Mouse (Mus musculus) gastrocnemius, adult 8-10 months (tissue): Measurements from ENCODE around the gene Cd276. TPM values are rescaled to one million over a fixed set of nuclear protein-coding genes. Genes with fewer than 3 reads are reported as not detected.

Experiments
- DNase-seq, 2 experiments: peaks; one replicate each; pipeline ENCODE4 v3.0.0; 2022; ENCODE audit warnings: low spot score in 2 of 2
- total RNA-seq, 4 experiments: library from RNA; stranded (reverse); gene quantifications; 2 replicates each; pipeline ENCODE4 v1.2.4; 2022

Cd276 gene
- total RNA-seq, 4 experiments from 2014 or later = 5.9 to 13.6 (median 10.6) TPM

DNA sequence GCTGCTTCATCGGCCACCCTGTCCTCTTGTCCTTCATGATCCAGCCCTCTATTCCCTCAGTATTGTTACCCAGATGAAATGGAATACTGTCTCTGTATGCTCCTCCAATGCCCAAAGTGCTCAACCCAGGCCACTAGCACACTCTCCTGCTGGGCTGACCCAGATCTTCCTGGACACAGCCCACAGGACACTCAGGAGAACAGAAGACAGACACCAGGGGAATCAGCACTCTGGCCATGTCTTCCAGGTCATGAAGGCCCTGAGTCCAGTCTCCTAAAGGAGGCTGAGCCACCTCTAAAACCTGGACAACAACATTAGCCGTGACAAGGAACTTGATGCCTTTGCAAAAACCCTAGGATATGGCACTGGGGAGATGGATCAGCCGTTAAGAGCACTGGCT, 38.8 kb downstream of the Cd276 start:
- DNase-seq = no peak

GRCm38 (mm10) chr9:58513749-58514148, 41.5 kb downstream of the Cd276 start:
- no peak for DNase-seq

- DNase-seq = no peak
Measured at GRCm38 (mm10) chr9:58510452-58510851, 44.8 kb downstream of the Cd276 start.

DNA sequence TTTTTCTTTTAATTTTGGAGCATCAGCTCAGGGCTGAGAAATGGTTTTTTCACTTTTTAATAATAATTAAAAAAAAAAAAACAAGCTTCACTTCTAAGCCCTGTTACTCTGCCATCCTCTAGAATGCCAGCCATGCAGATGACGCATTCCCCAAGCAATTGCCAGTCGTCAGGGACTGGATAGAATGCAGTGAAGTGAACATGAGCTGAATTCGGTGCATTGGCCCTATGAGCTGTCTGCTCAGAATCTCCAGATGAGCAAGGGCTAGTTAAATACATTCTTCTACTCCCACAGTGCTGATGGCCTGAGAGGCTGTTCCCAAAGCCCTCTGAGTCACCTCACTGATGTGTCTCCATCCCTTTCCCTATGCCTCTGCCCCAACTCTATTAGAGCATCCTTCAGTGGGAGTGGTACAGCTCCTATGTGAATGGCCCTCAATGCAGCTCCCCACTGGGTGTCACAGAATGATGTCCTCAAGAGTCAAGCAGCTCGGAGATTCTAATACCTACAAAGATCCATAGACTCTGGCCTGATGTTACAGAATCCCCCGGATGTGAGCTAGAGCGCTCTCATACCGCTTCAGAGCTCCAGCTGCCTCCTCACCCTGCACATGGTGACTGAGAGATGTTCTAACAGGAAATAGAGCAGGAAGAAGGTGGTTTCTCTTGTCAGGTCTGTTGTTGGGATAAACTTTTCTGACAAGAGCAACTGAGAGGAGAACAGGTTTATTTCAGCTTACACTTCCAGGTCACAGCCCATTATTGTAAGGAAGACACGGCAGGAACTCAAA, 47.8 kb downstream of the Cd276 start:
- no peak for DNase-seq

DNA sequence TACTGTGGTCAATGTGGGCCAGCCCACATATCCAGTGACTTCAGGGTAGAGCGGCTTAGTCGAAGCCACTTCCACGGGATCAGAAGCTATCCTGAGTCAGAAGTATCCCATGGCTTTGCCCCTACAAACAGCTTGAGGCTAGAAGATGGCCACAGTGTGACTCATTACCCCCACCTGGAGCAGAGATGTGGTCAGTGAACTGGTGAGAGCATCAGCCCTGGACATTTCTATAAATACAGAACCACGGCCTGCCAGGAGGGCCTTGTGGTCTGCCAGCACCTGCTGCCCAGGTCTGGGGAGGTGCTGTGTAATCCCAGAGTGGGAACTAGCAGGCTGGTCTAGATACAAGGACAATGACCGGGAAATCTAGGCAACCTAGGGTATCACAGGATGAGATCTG, 54.3 kb downstream of the Cd276 start:
- no peak for DNase-seq

- no peak for DNase-seq
Measured at GRCm38 (mm10) chr9:58497942-58498341, 57.3 kb downstream of the Cd276 start.

GRCm38 (mm10) chr9:58496470-58497182, 58.6 kb downstream of the Cd276 start:
- DNase-seq = no peak

- DNase-seq = no peak
Measured at GRCm38 (mm10) chr9:58495035-58495434, 60.2 kb downstream of the Cd276 start.

DNA sequence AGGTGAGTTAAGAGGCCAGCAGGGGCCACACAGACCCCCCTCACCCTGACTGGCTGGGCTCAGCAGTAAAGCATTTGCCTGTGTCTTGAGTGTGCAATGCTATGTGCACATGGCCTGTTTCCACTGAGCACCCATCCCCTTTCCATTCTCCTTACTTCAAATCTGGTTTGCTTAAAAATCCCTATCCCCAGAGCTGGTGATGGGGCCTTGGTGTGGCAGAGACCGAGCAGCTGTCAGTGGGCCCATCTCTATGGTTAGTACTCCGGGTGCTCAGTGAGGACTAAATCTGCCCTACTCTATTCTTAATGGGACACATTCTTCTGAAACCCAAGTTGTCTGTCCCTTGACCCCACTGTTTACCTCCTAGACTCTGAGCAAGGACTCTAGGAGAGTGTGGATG, 64.8 kb downstream of the Cd276 start:
- no peak for DNase-seq

DNA sequence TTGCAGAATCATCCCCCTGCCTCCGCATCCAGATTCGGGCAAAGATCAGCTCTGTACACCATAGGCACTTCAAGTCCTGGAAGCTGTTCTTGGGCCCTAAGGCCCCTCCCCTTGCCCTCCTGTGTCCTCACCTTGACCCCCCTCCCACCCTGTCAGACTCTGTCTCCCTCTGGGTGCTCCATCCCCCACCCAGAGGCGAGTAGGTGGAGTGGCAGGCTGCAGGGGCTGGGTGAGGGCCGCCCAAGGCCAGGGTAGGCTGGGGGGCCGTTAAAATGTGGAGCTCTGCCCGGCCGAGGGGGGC, 65.4 kb downstream of the Cd276 start:
- no peak for DNase-seq

- DNase-seq = no peak
Measured at GRCm38 (mm10) chr9:58489133-58489864, 65.9 kb downstream of the Cd276 start.

DNA sequence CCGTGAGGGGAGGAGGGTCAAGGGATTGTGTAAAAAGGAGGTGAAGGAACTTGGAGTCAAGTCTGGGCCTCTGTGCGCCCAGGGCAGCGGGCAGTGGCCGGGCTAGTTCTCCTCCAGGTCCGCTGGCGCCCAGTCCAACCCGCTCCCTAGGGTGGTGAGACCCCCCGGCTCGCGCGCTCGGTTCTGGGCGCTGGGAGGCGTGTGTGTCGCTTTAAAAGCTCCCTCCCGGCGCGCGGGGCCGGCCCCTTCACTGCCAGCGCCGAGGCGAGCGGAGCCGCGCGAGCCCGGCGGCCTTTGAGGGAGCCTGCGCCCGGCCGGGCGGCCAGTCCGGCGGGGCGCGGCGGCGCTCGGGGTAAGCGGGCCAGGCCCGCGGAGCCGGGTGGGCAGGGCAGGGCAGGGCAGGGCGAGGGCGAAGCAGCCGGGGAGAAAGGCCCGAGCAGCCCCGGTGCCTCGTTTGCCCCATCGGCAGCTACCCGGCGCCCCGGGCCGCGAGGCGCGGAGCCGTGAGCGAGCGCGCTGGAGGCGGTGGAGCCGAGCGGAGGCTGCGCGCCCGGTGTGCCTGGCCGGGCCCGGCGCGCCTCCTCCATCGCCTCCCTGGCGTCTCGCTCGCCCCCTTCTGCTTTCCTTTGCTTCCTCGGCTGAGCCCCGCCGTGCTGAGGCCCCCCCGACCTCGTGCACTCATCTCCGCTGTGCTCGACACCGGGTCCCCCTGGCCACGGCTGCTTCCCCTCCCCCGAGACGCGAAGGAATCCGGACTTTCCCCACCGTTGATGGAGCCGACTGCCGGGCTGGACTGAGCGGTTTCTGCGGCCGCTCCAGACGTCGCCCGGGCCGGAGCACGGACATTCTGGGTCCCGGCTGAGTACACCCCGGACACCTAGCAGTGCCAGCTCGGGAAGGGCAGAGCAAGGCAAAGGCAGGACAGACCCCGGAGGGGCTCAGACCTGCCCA, 67.1 kb downstream of the Cd276 start, which contains the start of gene Insyn1:
Insyn1 (plus strand) TSS at position 753 of the 951 bp plus-strand sequence.
- peak; percentile 20 to 35 for DNase-seq

DNA sequence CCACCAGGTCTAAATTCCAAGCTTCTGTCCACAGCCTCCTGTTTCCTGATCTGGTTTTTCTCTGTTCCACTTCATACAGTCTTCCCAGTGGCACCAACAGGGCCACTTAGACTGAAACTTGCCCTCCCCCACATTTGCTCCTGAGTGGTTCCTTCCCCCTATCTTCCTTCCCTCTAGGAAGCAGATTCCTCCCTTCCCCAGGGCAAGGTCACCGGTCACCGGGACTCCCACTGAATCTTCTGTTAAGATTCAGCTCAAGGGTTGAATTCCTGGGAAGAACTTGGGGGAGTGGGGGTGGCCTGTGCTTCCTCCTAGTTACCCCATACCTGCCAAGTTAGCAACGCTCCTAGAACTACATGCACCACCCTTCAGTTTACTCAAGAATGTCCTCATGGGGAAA, 68.2 kb downstream of the Cd276 start:
- no peak for DNase-seq

Other genes starting within 250 kb of the Cd276 start
- gene Loxl1, start 242.3 kb downstream of the Cd276 start, total RNA-seq = 10 to 100 TPM in 2 of 4 experiments, 1 to 10 TPM in 2; 5.9 to 10.7 (median 8.9) TPM
- gene Tbc1d21, start 185.0 kb downstream of the Cd276 start, total RNA-seq = not detected
- gene Insyn1, start 66.8 kb downstream of the Cd276 start, total RNA-seq = 10 to 100 TPM; 21.3 to 34.2 (median 28.3) TPM
- gene Nptn, start 26.8 kb upstream of the Cd276 start, total RNA-seq = 100 to 1,000 TPM in 2 of 4 experiments, 10 to 100 TPM in 2; 90.1 to 125 (median 108) TPM
- under 1 TPM in 1 of 4 experiments, not detected in 3; 0.56 TPM for gene Rec114, start 188.5 kb upstream of the Cd276 start, total RNA-seq